Mouse (Mus musculus) neural tube, embryonic 14.5 days (tissue): ENCODE data around the gene Agap2. TPM values are rescaled to one million over a fixed set of nuclear protein-coding genes. Genes with fewer than 3 reads are reported as not detected.

Experiments
- ATAC-seq: fragments of 200-750 bp; cut with Nextera tagmentation; 2 replicates; pipeline ENCODE4 v1.8.0; 2017; ENCODE audit warnings: low read depth, mild to moderate bottlenecking, moderate TSS enrichment, moderate library complexity
- H3K27ac ChIP-seq: fragments of 300-500 bp; sonication (generic); 2 replicates; pipeline ENCODE4 v1.5.1; 2014; ENCODE audit warnings: low read depth, mild to moderate bottlenecking, control low read depth, low read length, moderate library complexity, mixed read lengths
- H3K27me3 ChIP-seq: fragments of 300-500 bp; sonication (generic); 2 replicates; pipeline ENCODE4 v1.6.1; 2014; ENCODE audit warnings: low read length; ENCODE audit not compliant: control insufficient read depth, insufficient read depth
- H3K36me3 ChIP-seq: fragments of 300-500 bp; sonication (generic); 2 replicates; pipeline ENCODE4 v1.6.1; 2014; ENCODE audit warnings: low read length, mixed read lengths; ENCODE audit not compliant: control insufficient read depth, insufficient read depth
- H3K4me1 ChIP-seq: fragments of 300-500 bp; sonication (generic); 2 replicates; pipeline ENCODE4 v1.6.1; 2014; ENCODE audit warnings: low read length; ENCODE audit not compliant: control insufficient read depth, insufficient read depth
- H3K4me2 ChIP-seq: fragments of 300-500 bp; sonication (generic); 2 replicates; pipeline ENCODE4 v1.6.1; 2014; ENCODE audit warnings: mild to moderate bottlenecking, low read depth, low read length, control low read depth
- H3K4me3 ChIP-seq: fragments of 300-500 bp; sonication (generic); 2 replicates; pipeline ENCODE4 v1.5.1; 2014; ENCODE audit warnings: low read depth, low read length, control low read depth, mixed read lengths
- H3K9ac ChIP-seq: fragments of 300-500 bp; sonication (generic); replicated peaks from 2 replicates; pipeline ENCODE4 v1.6.1; 2014; ENCODE audit warnings: low read depth, mild to moderate bottlenecking, control low read depth, low read length, mixed read lengths
- H3K9me3 ChIP-seq: fragments of 300-500 bp; sonication (generic); 2 replicates; pipeline ENCODE4 v1.6.1; 2016; ENCODE audit warnings: low read length; ENCODE audit not compliant: control insufficient read depth
- WGBS: fragments of 180-500 bp; shearing (Covaris S2); extraction: QIAGEN DNeasy Blood & Tissue Kit; methylation state at CpG from one replicate; pipeline ENCODE4 v1.1.7; 2014; 5-methylcytosine and 5-hydroxymethylcytosine counted together
- polyA plus RNA-seq: library from polyadenylated mRNA; unstranded; fragments of >200 nt; fragmentation: Nextera tagmentation; extraction: Ambion mirVana; gene quantifications from 2 replicates; pipeline ENCODE4 v1.2.1, GENCODE M21; 2014

Agap2 gene
- polyA plus RNA-seq, 1 experiment from 2014 or later, result 10.6 TPM

- 0 out of 2 replicates have a peak, but pooled peaks cover 7% of the 10 kb centered on the region for H3K27me3 ChIP-seq
- 3% methylated on average over 12 of the region's 12 CpGs for whole genome bisulfite sequencing
- peak overlapping the region; percentile 80 for H3K4me3 ChIP-seq
- no peaks in the 10 kb centered on the region for H3K9me3 ChIP-seq
- peak overlapping the region; percentile 24; the same call in 1 of the 2 replicates for H3K27ac ChIP-seq
- 0 out of 2 replicates have a peak overlapping the region, but pooled peaks have one; percentile 17 for H3K9ac ChIP-seq
- H3K36me3 ChIP-seq, result 0 out of 2 replicates have a peak, but pooled peaks cover under 1% of the 10 kb centered on the region
- peak; percentile 42; the same call in 1 of the 2 replicates for ATAC-seq
- H3K4me2 ChIP-seq, result peak overlapping the region; percentile 91
- peaks cover 31% of the 10 kb centered on the region for H3K4me1 ChIP-seq
Observed at GRCm38 (mm10) chr10:127078001-127078676, 3.1 kb downstream of the Agap2 start.

DNA sequence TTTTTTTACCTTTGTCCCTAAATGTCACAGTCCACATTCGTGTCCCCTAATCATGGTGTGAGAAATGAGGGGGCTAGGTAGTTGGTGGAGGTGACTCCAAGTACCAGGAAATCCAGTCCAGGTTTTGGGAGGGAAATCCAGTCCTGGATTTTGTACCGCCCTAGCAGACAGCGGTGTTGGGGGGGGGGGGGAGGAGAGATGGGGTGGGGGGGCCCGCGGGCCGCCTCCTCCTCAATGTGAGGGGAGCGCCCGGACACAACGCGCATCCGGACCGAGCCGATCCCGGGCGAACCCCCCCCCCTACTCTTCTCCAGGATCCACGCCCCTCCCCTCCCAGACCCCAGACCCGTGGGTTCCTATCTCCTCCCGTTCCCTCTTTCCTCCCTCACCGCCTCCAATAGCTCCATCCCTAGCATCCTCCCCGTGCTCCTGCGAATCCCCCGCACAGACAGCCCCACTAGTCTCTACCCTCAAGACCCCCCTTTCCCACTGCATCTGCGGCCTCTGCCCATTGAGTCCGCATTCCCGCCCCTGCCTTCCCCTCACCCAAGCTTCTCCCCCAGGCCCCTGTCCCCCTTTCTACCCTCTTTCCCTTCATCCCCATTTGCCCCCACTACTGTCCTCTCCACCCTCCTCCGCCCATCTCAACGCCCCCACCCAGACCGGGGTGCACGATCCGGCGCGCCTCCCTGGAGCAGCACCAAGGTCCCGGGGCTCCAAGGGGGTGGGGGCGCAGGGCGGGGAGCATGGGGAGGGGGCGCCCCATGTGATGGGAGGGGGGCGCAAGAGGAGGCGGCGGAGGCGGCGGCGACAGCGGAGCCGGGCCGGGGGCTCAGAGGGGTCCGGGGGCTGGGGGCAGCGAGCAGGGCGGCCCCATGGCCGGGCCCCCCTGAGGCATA, 3.8 kb downstream of the Agap2 start:
- ATAC-seq, result peak; percentile 79
- Histone ChIP-seq H3K4me3 (peak overlapping the region; percentile 80), H3K27me3 (0 out of 2 replicates have a peak, but pooled peaks cover 8% of the 10 kb centered on the region), H3K36me3 (0 out of 2 replicates have a peak, but pooled peaks cover 6% of the 10 kb centered on the region), H3K4me1 (peaks cover 31% of the 10 kb centered on the region), H3K27ac (peak overlapping the region; percentile 80), H3K9ac (peak overlapping the region; percentile 93), H3K4me2 (peak overlapping the region; percentile 91), H3K9me3 (no peaks in the 10 kb centered on the region)
- WGBS, result 2% methylated on average over 34 of the region's 49 CpGs

- Histone ChIP-seq H3K9me3 (no peaks in the 10 kb centered on the region), H3K36me3 (peaks cover 10% of the 10 kb centered on the region; the same call in 1 of the 2 replicates), H3K4me1 (peaks cover 31% of the 10 kb centered on the region), H3K9ac (peak overlapping the region; percentile 93), H3K4me2 (peak overlapping the region; percentile 91), H3K4me3 (peak overlapping the region; percentile 80), H3K27me3 (0 out of 2 replicates have a peak, but pooled peaks cover 8% of the 10 kb centered on the region), H3K27ac (peak overlapping the region; percentile 80)
- 0 out of 2 replicates have a peak, but pooled peaks have one; percentile 10 for ATAC-seq
- 2% methylated on average over 28 of the region's 70 CpGs for WGBS
Observed at GRCm38 (mm10) chr10:127079665-127080391, 4.7 kb downstream of the Agap2 start.

- Histone ChIP-seq H3K36me3 (peaks cover 10% of the 10 kb centered on the region; the same call in 1 of the 2 replicates), H3K9me3 (no peaks in the 10 kb centered on the region), H3K4me3 (peak overlapping the region; percentile 80), H3K27ac (no peak overlapping the region), H3K4me2 (peak overlapping the region; percentile 91), H3K9ac (peak overlapping the region; percentile 60), H3K27me3 (0 out of 2 replicates have a peak, but pooled peaks cover 8% of the 10 kb centered on the region), H3K4me1 (peaks cover 31% of the 10 kb centered on the region)
- no peak for ATAC-seq
- WGBS, result 2% methylated on average over 48 of the region's 48 CpGs
Observed at GRCm38 (mm10) chr10:127080901-127081780, 6.1 kb downstream of the Agap2 start.

- Histone ChIP-seq H3K4me2 (peak overlapping the region; percentile 91), H3K4me3 (peak overlapping the region; percentile 80), H3K9me3 (no peaks in the 10 kb centered on the region), H3K36me3 (peaks cover 12% of the 10 kb centered on the region; the same call in 1 of the 2 replicates), H3K4me1 (peaks cover 31% of the 10 kb centered on the region), H3K27ac (no peak overlapping the region), H3K9ac (no peak overlapping the region), H3K27me3 (0 out of 2 replicates have a peak, but pooled peaks cover 8% of the 10 kb centered on the region)
- 31% methylated on average over 8 of the region's 8 CpGs for WGBS
- peak; percentile 3; the same call in 1 of the 2 replicates for ATAC-seq
Observed at GRCm38 (mm10) chr10:127081996-127082620, 7.0 kb downstream of the Agap2 start.

DNA sequence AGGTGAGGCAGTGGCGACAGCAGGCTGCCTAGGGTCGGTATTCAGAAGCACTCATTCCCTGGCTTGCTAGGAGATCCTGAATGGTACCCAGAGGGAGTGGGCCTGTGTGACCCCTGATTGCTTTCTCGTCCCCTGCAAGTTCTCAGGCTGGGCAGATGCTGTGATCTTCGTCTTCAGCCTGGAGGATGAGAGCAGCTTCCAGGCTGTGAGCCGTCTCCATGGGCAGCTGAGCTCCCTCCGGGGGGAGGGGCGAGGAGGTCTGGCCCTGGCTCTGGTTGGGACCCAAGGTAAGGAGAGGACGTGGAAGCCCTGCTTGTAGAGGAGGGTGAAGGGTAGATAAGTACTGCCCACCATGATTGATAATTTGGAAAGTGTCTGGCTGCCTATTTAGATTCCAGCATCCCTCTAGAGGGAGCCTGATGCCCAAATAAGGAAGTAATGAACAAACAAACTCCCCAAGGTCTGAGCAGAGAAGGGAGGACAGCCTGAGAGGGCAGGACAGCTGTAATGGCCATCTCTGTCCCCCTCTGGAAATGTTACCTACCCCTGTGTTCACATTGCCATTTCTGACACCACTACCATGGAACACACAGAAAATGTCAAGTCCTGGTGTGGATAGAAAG, 8.3 kb downstream of the Agap2 start:
- Histone ChIP-seq H3K9me3 (no peaks in the 10 kb centered on the region), H3K4me3 (no peak overlapping the region), H3K9ac (no peak overlapping the region), H3K36me3 (peaks cover 14% of the 10 kb centered on the region; the same call in 1 of the 2 replicates), H3K4me2 (no peak overlapping the region), H3K27ac (no peak overlapping the region), H3K27me3 (peaks cover 14% of the 10 kb centered on the region; the same call in 1 of the 2 replicates), H3K4me1 (peaks cover 21% of the 10 kb centered on the region)
- 32% methylated on average over 8 of the region's 8 CpGs for WGBS
- no peak for ATAC-seq

DNA sequence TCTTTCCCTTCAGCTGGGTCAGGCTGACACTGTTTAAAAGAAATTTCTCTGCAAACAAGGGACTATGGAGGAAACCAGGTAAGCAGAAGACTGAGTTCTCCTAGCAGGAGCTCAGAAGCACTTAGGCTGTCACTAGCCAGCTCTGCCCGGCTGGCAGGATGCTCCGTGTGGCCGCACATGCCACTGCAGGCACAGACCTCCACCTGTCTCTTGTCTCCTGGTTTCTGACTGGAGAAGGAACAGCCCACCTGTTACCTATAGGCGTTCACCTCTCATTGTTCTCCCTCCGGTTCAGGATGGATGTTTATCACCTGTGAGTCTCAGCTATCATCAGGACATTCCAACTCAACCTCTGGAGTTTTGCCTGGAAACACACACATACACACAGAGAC, 8.8 kb downstream of the Agap2 start:
- H3K9me3 ChIP-seq, result no peaks in the 10 kb centered on the region
- peaks cover 21% of the 10 kb centered on the region for H3K4me1 ChIP-seq
- no peak overlapping the region for H3K4me3 ChIP-seq
- H3K27ac ChIP-seq, result no peak overlapping the region
- H3K9ac ChIP-seq, result no peak overlapping the region
- WGBS, result 50% methylated on average over 5 of the region's 5 CpGs
- H3K36me3 ChIP-seq, result peaks cover 15% of the 10 kb centered on the region; the same call in 1 of the 2 replicates
- H3K27me3 ChIP-seq, result peaks cover 15% of the 10 kb centered on the region; the same call in 1 of the 2 replicates
- ATAC-seq, result no peak
- no peak overlapping the region for H3K4me2 ChIP-seq
